Mouse (Mus musculus) central nervous system, embryonic 18 days (tissue): Measurements from ENCODE around the gene Nlgn3. TPM values are rescaled to one million over a fixed set of nuclear protein-coding genes. Genes with fewer than 3 reads are reported as not detected.

Experiments
- polyA plus RNA-seq: library from polyadenylated mRNA; depleted of rRNA; stranded (reverse); fragments of >200 nt; gene quantifications from 2 replicates; pipeline ENCODE4 v1.2.3, GENCODE M21; 2012; rRNA removed

Nlgn3 gene
- 48.5 and 52.8 TPM in 2 replicates for polyA plus RNA-seq

GRCm38 (mm10) chrX:101299055-101299454, at the start of gene Nlgn3:
Nlgn3 (plus strand) TSS chrX:101299168.

GRCm38 (mm10) chrX:101253952-101254729, 44.8 kb upstream of the Nlgn3 start, which contains the start of gene Foxo4:
Foxo4 (plus strand) TSS chrX:101254528.

GRCm38 (mm10) chrX:101263892-101264291, 35.1 kb upstream of the Nlgn3 start, which contains the start of gene Gm614:
Gm614 (minus strand) TSS chrX:101263992.

GRCm38 (mm10) chrX:101268025-101268754, 30.8 kb upstream of the Nlgn3 start, which contains the start of gene Il2rg:
Il2rg (minus strand) TSS chrX:101268255.

GRCm38 (mm10) chrX:101268755-101269124, 30.2 kb upstream of the Nlgn3 start, which contains the start of gene Gm20489:
Gm20489 (minus strand) TSS chrX:101269023.

GRCm38 (mm10) chrX:101273875-101274738, 24.9 kb upstream of the Nlgn3 start, which contains the start of gene Med12:
Med12 (plus strand) TSS chrX:101274030.

Other genes starting within 250 kb of the Nlgn3 start
- gene Tex11, start 239.5 kb upstream of the Nlgn3 start, polyA plus RNA-seq, result 0.04 and 0.07 TPM in 2 replicates
- gene Slc7a3, start 213.1 kb upstream of the Nlgn3 start, polyA plus RNA-seq, result 18.4 and 22.4 TPM in 2 replicates
- 47.7 and 50.2 TPM in 2 replicates for gene Snx12, start 76.6 kb upstream of the Nlgn3 start, polyA plus RNA-seq
- 8.2 TPM in 2 replicates for gene Foxo4, start 44.6 kb upstream of the Nlgn3 start, polyA plus RNA-seq
- 0.11 TPM in 1 of 2 replicates, not detected in the other for gene Gm614, start 35.2 kb upstream of the Nlgn3 start, polyA plus RNA-seq
- gene Il2rg, start 30.9 kb upstream of the Nlgn3 start, polyA plus RNA-seq, result 5.4 and 7.1 TPM in 2 replicates
- not detected in 2 replicates for gene Gm20489, start 30.1 kb upstream of the Nlgn3 start, polyA plus RNA-seq
- 46.2 and 47.2 TPM in 2 replicates for gene Med12, start 25.1 kb upstream of the Nlgn3 start, polyA plus RNA-seq
- gene Gjb1, start 77.2 kb downstream of the Nlgn3 start, polyA plus RNA-seq, result 1.4 and 1.6 TPM in 2 replicates
- gene Zmym3, start 121.7 kb downstream of the Nlgn3 start, polyA plus RNA-seq, result 253 and 259 TPM in 2 replicates
- gene Nono, start 130.2 kb downstream of the Nlgn3 start, polyA plus RNA-seq, result 291 and 300 TPM in 2 replicates
- gene Itgb1bp2, start 149.9 kb downstream of the Nlgn3 start, polyA plus RNA-seq, result 3.9 and 14.2 TPM in 2 replicates
- gene Taf1, start 233.6 kb downstream of the Nlgn3 start, polyA plus RNA-seq, result 35.4 and 36.0 TPM in 2 replicates